ENCODE assay signal across 14 mouse cellular contexts in genomic region chr4:145041223-145041870, GRCm38 (mm10).
DNase-seq lines count a peak whose midpoint lies in the region; ATAC-seq lines count a peak whose summit lies in the region.
"Had no signal": no experiment of that assay in that cellular context is flagged by ENCODE, and none has a peak within 500 bp of the region (broad histone marks: within the 10 kb centered on the region; RNA-seq: fewer than 3 reads in every experiment).

No protein-coding gene starts in this region.

- no peak for ATAC-seq in heart, embryonic 13.5 days (ENCODE audit: extremely low read depth, insufficient number of reproducible peaks, low FRiP score, low TSS enrichment)
- no peak; the same call in 1 of the 2 replicates for ATAC-seq in limb, embryonic 15.5 days (ENCODE audit: insufficient number of reproducible peaks, low FRiP score, low TSS enrichment, low read depth)

- 0 out of 2 replicates have a peak overlapping the region, but pooled peaks have one; percentile 21 for H3K27ac ChIP-seq in heart, embryonic 13.5 days (replicated peaks)
- H3K27ac ChIP-seq in limb, embryonic 15.5 days = peak overlapping the region; percentile 54
- peak overlapping the region; percentile 22; the same call in 1 of the 2 replicates for H3K27ac ChIP-seq in macrophage
- H3K27ac ChIP-seq: embryonic facial prominence, embryonic 13.5 days; forebrain, embryonic 12.5 days; midbrain, embryonic 12.5 days had no signal

- no peak overlapping the region for H3K4me3 ChIP-seq in heart, embryonic 13.5 days
- H3K4me3 ChIP-seq in limb, embryonic 15.5 days = no peak overlapping the region
- no peak overlapping the region for H3K4me3 ChIP-seq in macrophage (ENCODE audit: inconsistent target)
- H3K4me3 ChIP-seq: embryonic facial prominence, embryonic 13.5 days; forebrain, embryonic 12.5 days; midbrain, embryonic 12.5 days had no signal

- intact Hi-C loops in heart, postnatal 25 days (cut with DNase I) = no loop called here
- intact Hi-C loops in left cerebral cortex, postnatal 14 days (cut with DNase I) = no loop called here

- H3K79me2 ChIP-seq in macrophage (ENCODE audit: inconsistent target) = no peaks in the 10 kb centered on the region

- peak; percentile 80 for DNase-seq in heart, adult 8-10 months (ENCODE audit: low spot score)
- no peak for DNase-seq in heart, postnatal 25 days (ENCODE audit: low spot score)
- DNase-seq in left cerebral cortex, postnatal 14 days (ENCODE audit: low spot score in 2 of 2) = no peak
- DNase-seq in layer of hippocampus, adult 8-10 months (ENCODE audit: low spot score in 2 of 2) = no peak
- DNase-seq in layer of hippocampus, adult 9-11 months = no peak
- DNase-seq: adrenal gland, postnatal 14 days; kidney, postnatal 4 days had no signal

- H3K9me3 ChIP-seq in heart, embryonic 13.5 days = no peaks in the 10 kb centered on the region
- H3K9me3 ChIP-seq in limb, embryonic 15.5 days = no peaks in the 10 kb centered on the region
- H3K9me3 ChIP-seq: embryonic facial prominence, embryonic 13.5 days; forebrain, embryonic 12.5 days; G1E; midbrain, embryonic 12.5 days had no signal

- no peaks in the 10 kb centered on the region for H3K27me3 ChIP-seq in heart, embryonic 13.5 days (replicated peaks)
- no peaks in the 10 kb centered on the region for H3K27me3 ChIP-seq in limb, embryonic 15.5 days
- H3K27me3 ChIP-seq: embryonic facial prominence, embryonic 13.5 days; forebrain, embryonic 12.5 days; midbrain, embryonic 12.5 days had no signal

- no peak overlapping the region for H3K4me2 ChIP-seq in heart, embryonic 13.5 days
- no peak overlapping the region for H3K4me2 ChIP-seq in limb, embryonic 15.5 days
- H3K4me2 ChIP-seq: embryonic facial prominence, embryonic 13.5 days; forebrain, embryonic 12.5 days; midbrain, embryonic 12.5 days had no signal

- peaks cover 76% of the 10 kb centered on the region for H3K36me3 ChIP-seq in heart, embryonic 13.5 days
- peaks cover 50% of the 10 kb centered on the region for H3K36me3 ChIP-seq in limb, embryonic 15.5 days
- peaks cover 27% of the 10 kb centered on the region; the same call in 1 of the 2 replicates for H3K36me3 ChIP-seq in macrophage (ENCODE audit: inconsistent target)

- 63% methylated on average over 6 of the region's 6 CpGs for WGBS in heart, embryonic 13.5 days
- WGBS in limb, embryonic 15.5 days = 32% methylated on average over 6 of the region's 6 CpGs
- 90% methylated on average over 6 of the region's 6 CpGs for WGBS in macrophage (ENCODE audit: missing documents)

- H3K4me1 ChIP-seq in heart, embryonic 13.5 days = peaks cover 60% of the 10 kb centered on the region
- peaks cover 14% of the 10 kb centered on the region for H3K4me1 ChIP-seq in limb, embryonic 15.5 days
- H3K4me1 ChIP-seq: forebrain, embryonic 12.5 days; midbrain, embryonic 12.5 days had no signal

- H3K9ac ChIP-seq in heart, embryonic 13.5 days = no peak overlapping the region
- H3K9ac ChIP-seq in limb, embryonic 15.5 days = no peak overlapping the region
- H3K9ac ChIP-seq: embryonic facial prominence, embryonic 13.5 days; forebrain, embryonic 12.5 days; midbrain, embryonic 12.5 days had no signal
